Mouse (Mus musculus) activated CD4-positive, CD25-positive, alpha-beta regulatory T cell, adult 4 months (primary cell): ENCODE data around the gene Arhgap32. TPM values are rescaled to one million over a fixed set of nuclear protein-coding genes. Genes with fewer than 3 reads are reported as not detected.

Experiments used
- ATAC-seq: one replicate; pipeline ENCODE4 v1.8.0; 2017
- polyA plus RNA-seq, 2 experiments: library from polyadenylated mRNA; unstranded; fragments of 100-300 nt; shearing (Covaris generic); gene quantifications; one replicate each; pipeline ENCODE4 v1.2.1; 2017

The Arhgap32 gene
- polyA plus RNA-seq, 2 experiments from 2014 or later, result not detected

DNA sequence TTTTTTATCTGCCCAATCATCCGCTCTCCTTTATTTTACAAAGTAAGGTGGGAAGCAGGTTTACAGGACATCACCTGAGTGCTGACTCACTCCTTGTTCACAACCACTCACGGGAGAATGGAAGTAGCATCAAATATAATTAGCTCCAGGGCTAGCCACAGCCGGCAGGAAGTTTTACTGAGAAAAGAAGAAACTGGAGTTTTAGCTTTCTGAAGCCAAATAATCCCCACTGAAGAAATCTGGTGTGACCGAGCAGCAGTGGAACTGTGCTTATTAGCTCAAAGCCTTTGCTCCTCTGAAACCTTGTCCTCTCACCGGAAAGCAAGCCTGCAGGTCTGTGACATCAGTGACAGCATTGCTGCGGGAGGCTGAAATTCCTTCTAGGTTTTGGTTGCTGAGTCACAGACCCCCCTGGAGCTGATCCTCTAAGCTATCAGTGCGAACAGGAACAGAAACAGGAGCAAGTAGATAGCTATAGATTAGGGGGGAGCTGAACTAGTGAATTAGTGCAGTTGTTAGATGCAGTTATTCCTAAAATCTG lies 88.6 kb downstream of the Arhgap32 start:
- ATAC-seq, result no peak

DNA sequence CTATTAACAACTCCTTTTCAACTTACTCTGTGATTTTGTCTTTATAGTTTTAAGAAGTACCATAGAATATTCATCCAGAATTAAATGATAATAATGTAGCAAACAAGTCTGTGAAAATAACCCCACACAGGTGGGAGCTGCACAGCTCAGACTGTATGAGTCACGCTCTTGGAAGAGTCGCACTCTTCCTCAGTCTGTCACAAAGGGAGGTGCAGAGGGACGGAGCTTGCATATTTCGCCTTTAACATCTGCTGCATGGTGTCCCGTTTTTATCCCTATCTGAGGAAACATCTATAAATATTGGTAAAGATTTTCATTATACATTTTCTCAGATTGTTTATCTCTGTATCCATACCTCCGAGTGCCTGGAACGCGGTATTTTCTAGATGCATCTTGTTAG lies 91.2 kb downstream of the Arhgap32 start:
- no peak for ATAC-seq

DNA sequence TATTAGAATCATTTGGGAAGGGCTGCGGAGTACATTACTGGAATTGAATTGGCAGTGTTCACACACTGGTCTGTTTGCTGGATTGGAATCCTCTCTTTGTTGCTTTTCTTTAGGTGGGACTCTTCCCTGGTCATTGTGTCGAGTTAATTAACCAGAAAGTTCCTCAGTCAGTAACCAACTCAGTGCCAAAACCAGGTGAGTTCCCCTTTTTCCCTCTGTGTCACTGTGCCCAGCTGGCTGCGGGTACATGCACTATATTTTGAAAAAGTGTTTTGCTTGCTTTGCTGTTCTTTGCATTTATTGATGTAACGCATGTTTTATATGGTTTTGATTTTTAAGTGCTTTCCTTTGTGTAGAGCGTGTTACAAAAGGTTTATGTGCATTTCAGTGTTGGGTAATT lies 92.1 kb downstream of the Arhgap32 start:
- no peak for ATAC-seq

DNA sequence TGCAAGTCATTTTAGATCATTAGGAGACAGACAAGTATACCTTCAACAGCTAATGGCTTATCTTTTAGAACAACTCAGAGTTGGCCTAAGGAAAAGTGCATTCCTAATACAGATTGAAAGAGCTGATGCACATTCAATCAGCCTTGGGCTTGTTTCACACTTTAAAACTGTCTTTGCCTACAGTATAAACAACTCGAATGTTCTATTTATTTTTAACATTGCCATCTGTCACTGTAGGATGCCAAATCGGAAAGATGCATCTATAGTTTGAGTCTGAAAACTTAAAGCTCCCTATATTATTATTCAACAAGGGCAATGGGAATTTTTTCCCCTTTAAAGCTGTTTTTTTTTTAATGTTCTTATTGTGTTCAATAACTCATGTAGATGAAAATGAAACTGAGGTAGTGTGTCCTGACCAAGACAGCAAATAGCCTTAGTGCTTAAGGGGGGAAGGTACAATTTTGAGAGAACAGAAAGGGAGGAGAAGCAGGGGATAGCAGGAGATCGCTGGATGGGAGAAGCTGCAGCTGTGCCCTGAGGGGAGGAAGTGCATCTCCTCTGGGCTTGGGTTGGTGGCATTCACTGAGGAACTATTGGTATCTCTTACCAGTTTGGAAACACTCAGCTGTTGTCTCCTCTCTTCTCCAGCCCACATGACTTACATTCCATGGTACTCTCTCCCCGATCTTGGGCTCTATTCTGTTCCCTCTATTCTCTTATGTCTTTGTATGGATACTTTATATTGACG lies 101.1 kb downstream of the Arhgap32 start:
- no peak for ATAC-seq

DNA sequence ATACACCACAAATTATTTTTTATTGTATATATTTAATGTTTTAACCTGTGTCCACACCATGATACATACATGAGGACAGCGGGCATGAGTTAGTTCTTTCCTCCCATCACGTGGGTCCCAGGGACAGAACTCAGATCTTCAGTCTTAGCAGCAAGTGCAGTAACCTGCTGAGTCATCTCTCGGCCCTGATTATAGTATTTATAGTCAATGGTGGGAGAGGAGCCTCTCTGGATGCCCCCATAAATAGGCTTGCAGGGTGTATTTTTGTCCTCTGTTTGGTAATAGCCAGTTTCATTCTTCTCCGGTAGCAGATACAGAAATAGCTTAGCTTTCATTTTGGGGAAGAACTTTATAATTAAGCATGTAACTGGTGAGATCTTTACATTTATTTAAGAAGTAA lies 103.5 kb downstream of the Arhgap32 start:
- ATAC-seq, result no peak

DNA sequence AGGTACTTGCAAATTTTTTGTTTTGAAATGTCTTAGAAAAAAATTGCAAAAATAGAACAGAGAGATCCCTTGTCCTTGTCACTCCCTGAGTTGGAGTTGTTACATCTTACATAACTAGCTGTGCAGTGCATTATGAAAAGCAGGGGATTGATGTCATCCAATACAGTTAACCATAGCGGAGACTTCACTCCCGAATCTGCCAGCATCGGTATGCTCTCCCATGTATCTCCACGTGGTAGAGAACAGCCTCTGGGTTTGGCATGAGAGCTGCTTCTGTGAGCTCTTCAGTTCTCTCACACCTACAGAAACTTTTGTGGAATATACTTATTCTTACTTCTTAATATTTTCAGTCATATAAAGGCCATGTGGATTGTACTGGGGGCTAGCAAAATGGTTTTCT lies 106.2 kb downstream of the Arhgap32 start:
- no peak for ATAC-seq

DNA sequence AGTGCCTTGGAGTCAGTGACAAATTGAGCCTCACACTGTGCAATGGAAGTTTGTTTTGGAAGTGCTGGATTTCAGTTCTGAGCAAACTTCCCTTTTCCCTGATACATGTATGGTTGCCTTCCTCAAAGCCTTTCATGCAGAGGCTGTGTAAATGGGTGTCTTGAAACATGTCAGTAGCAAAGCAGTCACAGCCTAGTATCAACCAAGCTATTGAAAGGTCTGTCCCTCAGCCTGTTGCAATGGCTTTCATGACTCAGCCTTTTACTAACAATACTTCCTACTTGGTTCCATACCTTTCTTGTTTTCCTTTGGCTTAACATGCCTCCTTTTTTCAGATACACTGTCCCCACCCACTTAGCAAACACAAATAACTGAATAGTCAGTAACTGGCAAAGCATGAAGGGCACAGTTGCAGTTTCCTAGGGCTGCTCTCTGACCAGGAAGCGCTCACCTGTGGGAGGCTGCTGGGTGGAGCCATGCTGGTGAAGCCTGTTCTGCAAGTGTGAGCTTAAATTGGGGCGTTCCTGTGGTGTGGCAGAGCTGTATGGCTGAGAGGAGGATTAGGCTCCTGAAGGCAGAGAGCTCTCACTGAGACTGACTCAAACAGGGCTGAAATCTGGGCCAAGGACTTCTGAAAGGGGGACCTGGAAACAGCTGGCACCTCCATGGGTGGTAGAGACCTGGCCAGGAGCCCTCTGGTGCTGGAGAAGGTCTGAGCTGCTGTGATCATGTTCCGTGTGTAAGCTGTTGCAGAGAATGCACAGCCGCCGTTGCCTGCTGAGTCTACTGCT lies 108.0 kb downstream of the Arhgap32 start:
- ATAC-seq, result no peak

DNA sequence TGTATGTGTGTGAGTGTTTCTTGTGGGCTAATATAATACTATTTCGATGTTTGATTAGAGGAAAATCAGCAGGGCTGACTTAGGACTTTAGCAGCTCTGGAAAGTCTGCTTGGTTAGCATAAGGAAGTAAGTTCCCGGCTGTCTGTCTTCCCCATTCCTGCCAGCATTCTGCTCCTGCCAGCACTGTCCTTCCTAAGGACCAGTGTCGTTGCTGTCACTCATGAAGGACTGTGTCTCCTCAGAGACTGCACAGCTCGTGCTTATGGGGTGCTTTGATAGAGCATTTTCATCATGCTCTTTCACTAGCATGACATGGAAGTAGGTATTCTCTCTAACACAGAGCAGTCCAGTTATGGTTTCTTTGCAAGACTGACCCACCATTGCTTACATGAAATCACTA lies 109.0 kb downstream of the Arhgap32 start:
- ATAC-seq, result no peak

DNA sequence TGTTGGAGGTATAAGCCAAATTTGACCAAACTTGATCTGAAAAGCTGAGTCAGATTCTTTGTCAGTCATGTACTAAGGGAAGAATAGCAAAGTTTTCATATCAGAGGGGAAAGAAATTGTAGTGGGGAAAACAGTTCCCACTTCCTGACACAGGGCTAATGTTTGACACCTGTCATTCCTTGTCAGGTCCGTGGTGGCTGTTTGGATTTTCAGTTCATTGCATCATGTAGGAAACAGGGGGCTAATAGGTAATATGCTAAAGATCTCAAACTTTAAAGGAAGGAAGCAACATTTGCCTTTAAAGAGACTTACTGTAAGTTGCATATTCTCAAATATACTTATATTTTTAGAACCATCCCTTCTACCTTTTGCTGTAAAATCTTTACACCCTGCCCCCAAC lies 109.6 kb downstream of the Arhgap32 start:
- ATAC-seq, result no peak

DNA sequence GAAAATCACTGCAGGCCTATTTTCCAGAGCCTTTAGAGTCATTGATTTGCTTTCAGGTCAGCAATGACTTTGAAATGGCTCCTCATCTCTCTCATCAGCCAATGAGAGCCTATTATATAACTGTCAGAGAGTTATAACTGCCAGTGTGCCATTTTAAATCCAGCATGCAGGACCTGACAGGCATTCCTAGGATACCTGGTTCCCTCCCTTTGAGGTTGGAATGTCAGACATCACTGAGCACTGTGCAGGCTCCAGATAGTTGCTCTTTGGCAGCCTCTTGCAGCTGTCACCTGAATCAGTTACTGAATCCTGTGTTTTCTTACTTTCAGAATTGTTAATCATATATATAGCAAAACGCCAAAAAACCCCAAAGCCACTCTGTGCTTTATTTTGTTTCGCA lies 111.1 kb downstream of the Arhgap32 start:
- ATAC-seq, result no peak

DNA sequence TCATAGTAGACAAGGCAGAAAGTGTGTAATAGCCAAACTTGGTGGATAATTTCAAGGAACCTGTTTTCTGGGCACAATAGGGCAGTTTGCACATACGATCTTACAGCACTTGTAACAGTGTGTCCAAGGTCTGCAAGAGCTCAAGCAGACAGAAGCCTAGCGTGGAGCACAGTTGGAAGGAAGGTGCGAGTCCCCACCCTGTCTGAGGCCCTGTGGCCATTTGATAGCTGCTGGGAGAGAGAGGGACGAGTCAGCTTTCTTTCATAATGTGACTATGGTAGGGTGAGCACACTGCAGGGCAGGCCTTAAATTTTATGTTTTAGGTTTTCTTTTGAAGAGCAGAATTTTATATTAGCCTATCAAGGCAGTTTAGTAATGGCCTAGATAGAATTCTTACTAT lies 117.7 kb downstream of the Arhgap32 start:
- ATAC-seq, result no peak

DNA sequence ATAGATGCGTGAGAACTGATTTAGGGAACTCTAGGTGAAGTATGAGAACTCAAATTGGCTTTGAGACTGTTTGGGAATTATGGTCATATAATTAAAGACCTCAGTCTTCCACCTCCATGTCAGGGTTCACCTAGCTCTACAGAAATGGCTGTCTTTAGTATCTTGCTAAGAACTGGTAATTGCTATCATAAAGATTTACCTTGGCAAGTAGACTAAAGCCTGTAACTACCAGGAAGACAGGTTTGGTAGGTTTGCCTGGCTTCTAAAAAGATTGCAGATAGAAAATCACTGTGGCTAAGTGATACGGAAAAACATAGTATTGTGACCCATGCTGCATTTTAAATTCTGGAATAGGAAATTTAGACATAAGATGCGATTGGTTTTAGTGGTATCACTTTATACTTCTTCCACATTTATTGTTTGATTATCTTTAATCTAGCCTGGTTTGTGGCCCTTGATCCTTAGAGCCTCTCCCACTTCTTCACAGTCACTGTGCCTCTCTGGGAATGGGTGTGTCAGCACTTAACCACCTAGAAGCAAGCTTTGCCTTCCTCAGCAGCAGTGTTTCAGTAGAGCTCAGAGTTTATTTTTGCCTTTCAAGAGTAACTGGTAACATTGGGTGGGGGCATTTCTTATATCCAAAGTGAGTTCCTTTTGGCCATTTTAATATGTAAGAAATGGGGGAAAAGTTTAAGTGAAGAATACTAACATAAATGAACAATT lies 119.0 kb downstream of the Arhgap32 start:
- no peak for ATAC-seq

DNA sequence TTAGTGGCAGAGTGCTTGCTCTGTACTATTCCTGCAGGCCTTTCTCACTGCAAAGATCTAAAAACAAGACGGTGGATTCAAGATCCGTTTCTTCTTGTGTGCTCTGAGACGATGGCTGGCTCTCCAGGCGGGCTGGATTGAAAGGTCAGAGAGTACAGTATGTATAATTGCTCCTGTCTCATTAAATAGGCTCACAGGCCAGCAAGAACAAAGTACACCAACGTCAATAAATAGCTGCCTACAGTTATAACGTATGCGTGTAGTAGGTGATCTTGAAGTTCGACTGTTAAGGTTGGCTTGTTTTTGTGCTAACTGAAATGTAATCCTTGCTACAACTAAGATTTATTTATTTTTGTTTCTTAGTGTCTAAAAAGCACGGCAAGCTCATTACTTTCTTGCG lies 123.0 kb downstream of the Arhgap32 start:
- no peak for ATAC-seq

DNA sequence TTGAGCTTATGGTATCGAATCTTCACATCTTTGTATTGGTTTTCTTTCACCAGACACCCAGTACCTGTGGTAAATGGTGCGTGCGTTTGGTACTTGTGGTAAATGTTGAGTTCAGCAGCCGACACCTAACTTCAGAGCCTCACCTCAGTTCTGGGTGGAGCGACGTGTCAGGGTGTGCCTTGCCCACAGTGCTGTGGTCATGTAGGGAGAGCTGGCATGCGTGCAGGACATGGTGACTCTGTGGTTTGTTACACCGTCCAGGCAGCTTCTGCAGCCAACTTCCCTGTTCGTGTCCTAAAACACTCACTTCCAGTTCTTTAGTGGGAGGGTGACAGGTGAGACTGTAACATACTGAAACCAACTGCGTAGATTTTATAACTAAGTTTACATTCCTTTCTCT lies 123.5 kb downstream of the Arhgap32 start:
- no peak for ATAC-seq

DNA sequence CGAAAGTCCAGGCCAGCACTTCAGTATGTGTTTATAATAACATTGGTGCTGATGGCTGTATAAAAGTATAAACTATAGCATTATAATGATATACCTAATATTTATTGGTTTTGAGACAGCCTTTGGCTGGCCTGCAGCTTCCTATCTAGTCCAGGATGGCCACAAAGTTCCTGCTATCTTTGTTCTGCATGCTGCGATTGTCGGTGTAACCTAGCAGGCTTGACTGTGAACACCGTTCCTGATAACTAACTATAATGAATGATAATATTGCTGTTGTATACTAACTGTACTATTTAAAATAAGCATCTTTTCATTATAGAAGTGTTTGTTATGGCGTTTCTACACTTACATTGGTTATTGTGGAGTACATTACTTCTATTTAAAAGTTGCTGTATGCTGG lies 124.5 kb downstream of the Arhgap32 start:
- ATAC-seq, result no peak

DNA sequence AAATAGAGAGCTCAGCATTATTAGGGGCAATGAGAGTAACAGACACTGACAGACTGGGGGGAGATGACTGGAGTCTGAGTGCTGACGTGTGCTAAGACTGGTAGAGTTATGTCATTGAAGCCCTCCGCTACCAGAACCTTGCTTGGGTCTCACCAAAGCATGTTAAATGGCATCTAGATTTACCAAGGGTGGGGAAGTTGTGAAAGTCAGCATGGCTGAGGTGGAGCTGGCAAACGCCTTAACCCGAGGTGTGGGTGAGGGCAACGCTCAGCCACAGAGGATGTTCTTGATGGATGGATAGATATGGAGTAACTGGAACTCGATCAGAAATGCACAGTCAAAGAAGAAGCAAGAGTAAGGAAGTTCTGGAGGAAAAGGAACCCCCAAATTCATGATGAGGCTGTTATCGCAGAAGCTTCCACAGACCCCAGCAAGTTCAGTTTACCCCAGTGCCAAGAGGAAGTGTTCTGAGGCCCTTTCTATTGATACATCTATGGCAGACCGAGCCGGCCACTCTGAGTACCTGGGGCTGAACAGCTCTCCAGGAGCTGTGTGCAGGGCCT lies 125.8 kb downstream of the Arhgap32 start:
- ATAC-seq, result no peak

DNA sequence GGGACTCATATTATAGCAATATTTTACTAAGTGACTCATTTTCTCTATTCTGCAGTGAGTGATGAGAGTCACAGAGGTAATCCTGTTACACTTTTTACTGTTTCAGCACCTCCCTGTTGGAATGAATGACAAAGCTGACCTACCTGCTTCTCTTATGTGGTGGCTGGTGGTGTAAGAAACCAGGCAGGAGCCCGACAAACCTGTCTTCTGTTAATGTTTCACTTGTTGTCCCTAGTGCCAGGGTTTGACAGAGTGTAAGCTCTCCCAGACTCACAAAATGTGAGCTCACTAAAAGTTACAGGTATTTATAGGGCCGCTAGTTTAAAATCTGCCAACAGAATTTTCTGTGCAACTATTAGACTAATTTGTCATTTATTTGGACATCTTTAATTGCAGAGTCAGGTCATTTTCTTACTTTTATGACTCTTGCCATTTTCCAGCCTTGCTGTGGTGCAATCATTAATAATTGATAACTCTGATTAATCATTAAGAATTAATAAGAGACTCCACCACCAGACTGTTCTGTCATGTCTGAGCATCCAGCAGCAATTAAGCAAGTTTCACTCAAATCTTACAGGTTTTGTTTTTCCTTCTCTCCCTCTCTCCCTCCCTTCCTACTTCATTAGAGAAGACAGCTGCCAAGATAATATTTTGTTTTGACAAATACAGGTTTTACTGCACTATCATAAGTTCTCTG lies 127.1 kb downstream of the Arhgap32 start:
- no peak for ATAC-seq

DNA sequence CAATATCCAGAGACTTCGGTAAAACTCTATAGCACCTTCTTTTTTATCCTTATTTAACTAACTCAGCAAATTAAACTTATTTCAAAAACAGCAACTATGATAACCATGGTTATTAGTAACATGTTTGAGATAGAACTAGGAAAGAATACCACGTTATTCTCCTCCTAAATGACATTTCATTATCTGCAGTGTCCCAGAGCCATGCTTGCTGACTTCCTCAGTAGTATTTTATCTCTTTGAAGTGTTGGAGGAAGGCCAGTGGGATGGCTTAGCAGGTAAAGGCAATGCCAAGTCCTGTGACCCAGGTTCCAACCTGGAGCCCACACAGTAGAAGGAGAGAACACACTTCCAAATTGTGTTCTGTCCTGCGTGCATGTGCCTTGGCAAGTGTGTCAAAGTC lies 129.3 kb downstream of the Arhgap32 start:
- ATAC-seq, result no peak

DNA sequence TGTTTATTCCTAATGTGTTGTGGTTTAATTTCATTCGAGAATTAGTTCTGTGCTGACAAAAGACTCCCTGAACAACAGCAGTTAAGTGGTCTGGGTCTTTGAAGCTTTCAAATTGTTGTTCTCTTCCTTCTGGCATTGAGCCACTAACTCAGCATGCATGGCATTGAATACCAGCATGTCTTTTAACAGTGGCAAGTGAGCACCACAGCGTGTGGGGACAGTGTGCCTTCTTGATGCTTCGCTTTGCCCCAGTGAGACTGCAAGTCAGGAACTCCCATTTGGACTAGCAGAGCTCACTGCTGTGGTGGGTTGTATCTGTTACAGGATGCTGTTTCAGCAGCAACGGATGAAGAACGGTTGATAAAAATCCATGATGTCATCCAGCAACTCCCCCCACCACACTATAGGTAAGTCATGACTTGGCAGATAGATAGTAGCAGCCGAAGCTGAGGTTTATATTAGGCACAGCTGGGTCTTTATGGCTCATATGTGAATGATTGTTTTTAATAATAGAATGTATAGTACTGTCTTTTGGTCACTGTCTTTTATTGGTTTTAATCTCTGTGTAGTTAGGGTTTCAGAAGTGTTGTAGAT lies 130.3 kb downstream of the Arhgap32 start:
- no peak for ATAC-seq

DNA sequence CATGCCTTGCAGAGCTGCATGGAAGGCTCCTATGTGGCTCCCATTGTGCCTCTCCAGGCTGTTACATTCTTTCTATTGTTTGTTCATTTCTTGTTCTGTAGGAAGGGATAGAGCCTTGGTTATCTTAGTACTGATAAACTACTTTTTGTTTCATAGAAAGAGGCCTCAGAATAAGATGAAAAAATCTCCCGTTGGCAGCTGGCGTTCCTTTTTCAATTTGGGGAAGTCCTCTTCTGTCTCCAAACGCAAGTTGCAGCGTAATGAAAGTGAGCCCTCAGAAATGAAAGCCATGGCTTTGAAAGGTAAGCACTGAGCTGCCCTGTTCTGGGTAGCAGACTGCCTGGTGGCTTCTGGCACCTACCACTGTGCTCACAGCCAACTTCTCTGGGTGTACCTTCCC lies 134.6 kb downstream of the Arhgap32 start:
- no peak for ATAC-seq

DNA sequence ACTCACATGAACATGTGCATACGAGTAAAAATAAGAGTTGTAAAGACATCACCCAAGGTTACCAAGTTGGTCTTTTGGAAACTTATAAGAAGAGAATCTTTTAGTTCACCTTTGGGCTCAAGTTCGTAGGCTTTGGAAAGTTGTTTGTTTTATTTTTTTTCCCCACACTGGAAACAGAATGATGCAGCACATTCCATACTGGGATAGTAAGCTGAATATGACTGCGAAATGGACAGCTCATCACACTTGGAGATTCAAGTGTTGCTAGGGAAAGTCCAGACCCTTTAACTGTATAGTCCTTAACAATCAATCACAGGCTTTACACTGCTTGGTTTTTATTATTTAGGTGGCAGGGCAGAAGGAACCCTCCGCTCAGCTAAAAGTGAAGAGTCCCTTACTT lies 137.8 kb downstream of the Arhgap32 start:
- ATAC-seq, result no peak

DNA sequence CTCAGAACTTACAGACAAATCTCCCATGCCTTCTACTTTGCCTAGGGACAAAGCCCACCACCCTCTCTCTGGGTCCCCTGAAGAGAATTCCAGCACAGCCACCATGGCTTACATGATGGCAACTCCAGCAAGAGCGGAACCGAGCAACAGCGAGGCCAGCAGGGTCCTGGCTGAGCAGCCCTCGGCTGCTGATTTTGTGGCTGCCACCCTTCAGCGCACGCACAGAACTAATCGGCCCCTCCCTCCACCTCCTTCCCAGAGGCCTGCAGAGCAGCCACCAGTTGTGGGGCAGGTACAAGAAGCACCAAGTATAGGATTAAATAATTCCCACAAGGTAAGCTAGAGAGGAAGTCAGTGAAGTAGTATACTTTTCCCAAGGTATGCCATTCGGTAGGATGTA lies 141.4 kb downstream of the Arhgap32 start:
- no peak for ATAC-seq
